ENCODE assay signal across 8 mouse cellular contexts in genomic region chr10:77339871-77340341, GRCm38 (mm10).
A peak's percentile ranks its signal among the peaks of the same experiment; 100 is the strongest.
DNase-seq lines count a peak whose midpoint lies in the region; ATAC-seq lines count a peak whose summit lies in the region.

No protein-coding gene starts in this region.

- peak; percentile 81 for ATAC-seq in forebrain, embryonic 16.5 days
- ATAC-seq in neural tube, embryonic 15.5 days (ENCODE audit: low FRiP score), result peak; percentile 73; the same call in 1 of the 2 replicates
- no peak for ATAC-seq in inflammation-experienced regulatory T-cells, adult 6 months

- H3K36me3 ChIP-seq in heart, embryonic 10.5 days, result no peaks in the 10 kb centered on the region
- no peaks in the 10 kb centered on the region for H3K36me3 ChIP-seq in forebrain, embryonic 16.5 days (ENCODE audit: control insufficient read depth, insufficient read depth)
- H3K36me3 ChIP-seq in neural tube, embryonic 15.5 days, result no peaks in the 10 kb centered on the region

- no peaks in the 10 kb centered on the region for H3K27me3 ChIP-seq in heart, embryonic 10.5 days (ENCODE audit: insufficient read depth, poor library complexity, severe bottlenecking)
- no peaks in the 10 kb centered on the region for H3K27me3 ChIP-seq in forebrain, embryonic 16.5 days (replicated peaks; ENCODE audit: control insufficient read depth, insufficient read depth, low read length)
- no peaks in the 10 kb centered on the region for H3K27me3 ChIP-seq in neural tube, embryonic 15.5 days (replicated peaks)

- H3K4me3 ChIP-seq in heart, embryonic 10.5 days, result peak overlapping the region; percentile 48
- peak overlapping the region; percentile 42 for H3K4me3 ChIP-seq in forebrain, embryonic 16.5 days (replicated peaks; ENCODE audit: low read length)
- H3K4me3 ChIP-seq in neural tube, embryonic 15.5 days (replicated peaks), result peak overlapping the region; percentile 44

- H3K4me2 ChIP-seq in forebrain, embryonic 16.5 days (ENCODE audit: low read length), result peak overlapping the region; percentile 87
- H3K4me2 ChIP-seq in neural tube, embryonic 15.5 days, result peak overlapping the region; percentile 76

- H3K9ac ChIP-seq in forebrain, embryonic 16.5 days (replicated peaks; ENCODE audit: low read depth, low read length), result peak overlapping the region; percentile 61
- peak overlapping the region; percentile 32 for H3K9ac ChIP-seq in neural tube, embryonic 15.5 days (replicated peaks)

- no peak for DNase-seq in heart, embryonic 10.5 days (ENCODE audit: low spot score)
- no peak for DNase-seq in heart, adult 8-10 months (ENCODE audit: low spot score)
- DNase-seq in cerebellum, postnatal 4 days (ENCODE audit: low spot score in 2 of 2), result peak; percentile 39 to 41
- peak; percentile 64 for DNase-seq in kidney, postnatal 10 days
- DNase-seq in B cell, adult 2 months, result no peak

- no peaks in the 10 kb centered on the region for H3K9me3 ChIP-seq in heart, embryonic 10.5 days
- H3K9me3 ChIP-seq in forebrain, embryonic 16.5 days (ENCODE audit: control insufficient read depth, low read length), result no peaks in the 10 kb centered on the region
- H3K9me3 ChIP-seq in neural tube, embryonic 15.5 days (replicated peaks), result no peaks in the 10 kb centered on the region

- no peak overlapping the region for H3K27ac ChIP-seq in heart, embryonic 10.5 days
- no peak overlapping the region for H3K27ac ChIP-seq in forebrain, embryonic 16.5 days (ENCODE audit: low read length)
- H3K27ac ChIP-seq in neural tube, embryonic 15.5 days (replicated peaks), result peak overlapping the region; percentile 48

- peaks cover 38% of the 10 kb centered on the region for H3K4me1 ChIP-seq in heart, embryonic 10.5 days
- peaks cover 33% of the 10 kb centered on the region for H3K4me1 ChIP-seq in forebrain, embryonic 16.5 days (replicated peaks; ENCODE audit: control insufficient read depth, insufficient read depth, low read length)
- H3K4me1 ChIP-seq in neural tube, embryonic 15.5 days, result peaks cover 27% of the 10 kb centered on the region

- WGBS in heart, embryonic 10.5 days, result 35% methylated on average over 18 of the region's 18 CpGs
- under 1% methylated on average over 18 of the region's 18 CpGs for WGBS in forebrain, embryonic 16.5 days
- 5% methylated on average over 18 of the region's 18 CpGs for WGBS in neural tube, embryonic 15.5 days

Comparison
In these comparisons a context has a peak if more than half of its experiments do, and no peak if none do; other contexts are left out.
1. DNase-seq: peak in cerebellum, postnatal 4 days (2 of 2) and kidney, postnatal 10 days (single experiment); none in heart, embryonic 10.5 days (single experiment), heart, adult 8-10 months (single experiment) and B cell, adult 2 months (0 of 2).
2. Peak in every context shown above with its lines, with median percentiles within 50 percentile points of each other: H3K4me3 ChIP-seq.